Comparison of ENCODE assay signal across 8 mouse cellular contexts in genomic region chr3:88685958-88686451, GRCm38 (mm10). TPM values are rescaled to one million over a fixed set of nuclear protein-coding genes. Genes with fewer than 3 reads are reported as not detected.
DNase-seq lines count a peak whose midpoint lies in the region; ATAC-seq lines count a peak whose summit lies in the region.

No protein-coding gene starts in this region.

- WGBS in forebrain, embryonic 14.5 days: under 1% methylated on average over 44 of the region's 45 CpGs
- WGBS in kidney, embryonic 16.5 days: under 1% methylated on average over 42 of the region's 45 CpGs

- peak; percentile 45 for DNase-seq in adrenal gland, adult 8-10 months
- DNase-seq in adrenal gland, postnatal 10 days: no peak
- peak; percentile 71 for DNase-seq in 3T3-L1 (ENCODE audit: low read depth, low spot score)
- peak; percentile 25 for DNase-seq in c-Kit-positive CD71-positive TER-119-negative erythroid progenitor cells, embryonic 14.5 days (ENCODE audit: low read depth)
- peak; percentile 75 for DNase-seq in forebrain, embryonic 14.5 days (ENCODE audit: low spot score)
- peak; percentile 60 for DNase-seq in lung, postnatal 10 days
- peak; percentile 48 for DNase-seq in right cerebral cortex, postnatal 4 days

- peak overlapping the region; percentile 97 for H3K9ac ChIP-seq in forebrain, embryonic 14.5 days (ENCODE audit: low read length)
- H3K9ac ChIP-seq in kidney, embryonic 16.5 days (replicated peaks; ENCODE audit: low read length): peak overlapping the region; percentile 98

- H3K4me1 ChIP-seq in forebrain, embryonic 14.5 days (ENCODE audit: control insufficient read depth, insufficient read depth, low read length): peaks cover 14% of the 10 kb centered on the region
- H3K4me1 ChIP-seq in kidney, embryonic 16.5 days (ENCODE audit: insufficient read depth, low read length): peaks cover 10% of the 10 kb centered on the region

- peak overlapping the region; percentile 89 for H3K4me2 ChIP-seq in forebrain, embryonic 14.5 days (ENCODE audit: low read length)
- H3K4me2 ChIP-seq in kidney, embryonic 16.5 days (replicated peaks; ENCODE audit: low read depth, low read length): peak overlapping the region; percentile 96

- ATAC-seq in forebrain, embryonic 14.5 days: peak; percentile 71
- peak; percentile 71 for ATAC-seq in kidney, embryonic 16.5 days (ENCODE audit: low FRiP score, low TSS enrichment)

- H3K4me3 ChIP-seq in forebrain, embryonic 14.5 days (ENCODE audit: low read depth, low read length): peak overlapping the region; percentile 88
- peak overlapping the region; percentile 98 for H3K4me3 ChIP-seq in kidney, embryonic 16.5 days (ENCODE audit: low read length)

- peaks cover 35% of the 10 kb centered on the region for H3K36me3 ChIP-seq in forebrain, embryonic 14.5 days (ENCODE audit: control insufficient read depth, insufficient read depth, low read length)
- H3K36me3 ChIP-seq in kidney, embryonic 16.5 days (ENCODE audit: insufficient read depth, low read length): peaks cover 33% of the 10 kb centered on the region

- peak overlapping the region; percentile 96 for H3K27ac ChIP-seq in forebrain, embryonic 14.5 days (ENCODE audit: low read depth, low read length)
- peak overlapping the region; percentile 98 for H3K27ac ChIP-seq in kidney, embryonic 16.5 days (ENCODE audit: low read length)

- no peaks in the 10 kb centered on the region for H3K27me3 ChIP-seq in forebrain, embryonic 14.5 days (replicated peaks; ENCODE audit: control insufficient read depth, insufficient read depth, low read length)
- H3K27me3 ChIP-seq in kidney, embryonic 16.5 days (ENCODE audit: insufficient read depth, low read length): no peaks in the 10 kb centered on the region

- H3K9me3 ChIP-seq in forebrain, embryonic 14.5 days (replicated peaks; ENCODE audit: control insufficient read depth, low read length): no peaks in the 10 kb centered on the region; the same call in 1 of the 2 replicates
- H3K9me3 ChIP-seq in kidney, embryonic 16.5 days (ENCODE audit: low read length): no peaks in the 10 kb centered on the region

RNA-seq across cellular contexts. Expression of gene Khdc4, which starts 0.4 kb away (rescaled TPM):
- total RNA-seq in adrenal gland, adult 8-10 months (2022): 10 to 100 TPM; 48.9 to 84.1 (median 58.1) TPM
- 10 to 100 TPM; 46.7 to 60.5 TPM for total RNA-seq in adrenal gland, postnatal 10 days (2021)
- 71.7 and 86.6 TPM in 2 replicates for polyA plus RNA-seq in forebrain, embryonic 14.5 days (2014; fragmentation: Nextera tagmentation; extraction: Ambion mirVana)
- 92.2 and 97.3 TPM in 2 replicates for polyA plus RNA-seq in kidney, embryonic 16.5 days (2015; fragmentation: Nextera tagmentation; extraction: Ambion mirVana)

RNA-seq across cellular contexts. Expression of gene Rit1, which starts 30.6 kb away (rescaled TPM):
- total RNA-seq in adrenal gland, adult 8-10 months (2022): 10 to 100 TPM; 55.0 to 65.3 (median 59.1) TPM
- total RNA-seq in adrenal gland, postnatal 10 days (2021): 10 to 100 TPM; 39.0 to 44.9 TPM
- 57.8 and 59.0 TPM in 2 replicates for polyA plus RNA-seq in forebrain, embryonic 14.5 days (2014; fragmentation: Nextera tagmentation; extraction: Ambion mirVana)
- polyA plus RNA-seq in kidney, embryonic 16.5 days (2015; fragmentation: Nextera tagmentation; extraction: Ambion mirVana): 59.5 and 59.6 TPM in 2 replicates

RNA-seq across cellular contexts. Expression of gene Rxfp4, which starts 33.1 kb away (rescaled TPM):
- total RNA-seq in adrenal gland, adult 8-10 months (2022): not detected
- total RNA-seq in adrenal gland, postnatal 10 days (2021): not detected
- not detected in 2 replicates for polyA plus RNA-seq in forebrain, embryonic 14.5 days (2014; fragmentation: Nextera tagmentation; extraction: Ambion mirVana)
- polyA plus RNA-seq in kidney, embryonic 16.5 days (2015; fragmentation: Nextera tagmentation; extraction: Ambion mirVana): not detected in 2 replicates
